Mouse (Mus musculus) forebrain, postnatal 0 days (tissue): ENCODE measurements around the gene Depdc1a. TPM values are rescaled to one million over a fixed set of nuclear protein-coding genes. Genes with fewer than 3 reads are reported as not detected.

Experiments
- ATAC-seq: fragments of 200-750 bp; cut with Nextera tagmentation; 2 replicates; pipeline ENCODE4 v1.8.0; 2017; ENCODE audit warnings: mild to moderate bottlenecking, moderate library complexity
- DNase-seq: peaks from one replicate; pipeline ENCODE4 v3.0.0-alpha.2; 2015
- H3K27ac ChIP-seq: fragments of 300-500 bp; sonication (generic); 2 replicates; pipeline ENCODE4 v1.5.1; 2014; ENCODE audit warnings: low read depth, mild to moderate bottlenecking, antibody characterized with exemption, low read length, moderate library complexity, mixed read lengths
- H3K27me3 ChIP-seq: fragments of 300-500 bp; sonication (generic); 2 replicates; pipeline ENCODE4 v1.6.1; 2014; ENCODE audit warnings: mild to moderate bottlenecking, low read length, mixed read lengths; ENCODE audit not compliant: insufficient read depth
- H3K36me3 ChIP-seq: fragments of 300-500 bp; sonication (generic); 2 replicates; pipeline ENCODE4 v1.6.1; 2014; ENCODE audit warnings: mild to moderate bottlenecking, moderate library complexity; ENCODE audit not compliant: insufficient read depth
- H3K4me1 ChIP-seq: fragments of 300-500 bp; sonication (generic); 2 replicates; pipeline ENCODE4 v1.6.1; 2014; ENCODE audit warnings: antibody characterized with exemption; ENCODE audit not compliant: insufficient read depth
- H3K4me2 ChIP-seq: fragments of 300-500 bp; sonication (generic); 2 replicates; pipeline ENCODE4 v1.6.1; 2014; ENCODE audit warnings: low read depth, mild to moderate bottlenecking, moderate library complexity
- H3K4me3 ChIP-seq: fragments of 300-500 bp; sonication (generic); 2 replicates; pipeline ENCODE4 v1.5.1; 2014; ENCODE audit warnings: low read depth, low read length, mixed read lengths
- H3K9ac ChIP-seq: fragments of 300-500 bp; sonication (generic); 2 replicates; pipeline ENCODE4 v1.6.1; 2014; ENCODE audit warnings: mild to moderate bottlenecking
- H3K9me3 ChIP-seq: fragments of 300-500 bp; sonication (generic); 2 replicates; pipeline ENCODE4 v1.6.1; 2016; ENCODE audit warnings: low read length
- CTCF ChIP-seq: sonication (generic); IDR thresholded peaks from 2 replicates; pipeline ENCODE4 v1.5.1; 2016; ENCODE audit warnings: antibody characterized with exemption, control low read depth, low read depth
- WGBS: fragments of 180-500 bp; shearing (Covaris S2); extraction: QIAGEN DNeasy Blood & Tissue Kit; methylation state at CpG from one replicate; pipeline ENCODE4 v1.1.7; 2014; 5-methylcytosine and 5-hydroxymethylcytosine counted together
- polyA plus RNA-seq: library from polyadenylated mRNA; unstranded; fragments of >200 nt; fragmentation: Nextera tagmentation; extraction: Ambion mirVana; gene quantifications from 2 replicates; pipeline ENCODE4 v1.2.1, GENCODE M21; 2015
- total RNA-seq: library from RNA; depleted of rRNA; stranded (reverse); fragments of >200 nt; gene quantifications from 2 replicates; pipeline ENCODE4 v1.2.3, GENCODE M21; 2014; rRNA removed

The Depdc1a gene
- total and polyA plus RNA-seq, 2 experiments from 2014 or later = 1.7 to 2.6 TPM

GRCm38 (mm10) chr3:159548303-159548702 lies 53.1 kb downstream of the Depdc1a start:
- no peaks in the 10 kb centered on the region for H3K9me3 ChIP-seq
- H3K4me1 ChIP-seq = no peaks in the 10 kb centered on the region
- no peak overlapping the region for H3K27ac ChIP-seq
- no peaks in the 10 kb centered on the region for H3K27me3 ChIP-seq
- WGBS = 77% methylated on average over 3 of the region's 3 CpGs
- ATAC-seq = peak; percentile 55; the same call in 1 of the 2 replicates
- no peak overlapping the region for H3K4me3 ChIP-seq
- H3K9ac ChIP-seq = no peak overlapping the region
- TF ChIP-seq CTCF = peak; percentile 70
- DNase-seq = peak; percentile 77
- H3K4me2 ChIP-seq = no peak overlapping the region
- H3K36me3 ChIP-seq = no peaks in the 10 kb centered on the region

- no peaks in the 10 kb centered on the region for H3K27me3 ChIP-seq
- no peak for TF ChIP-seq CTCF
- H3K4me2 ChIP-seq = no peak overlapping the region
- no peak overlapping the region for H3K27ac ChIP-seq
- H3K9ac ChIP-seq = no peak overlapping the region
- H3K36me3 ChIP-seq = no peaks in the 10 kb centered on the region
- no peaks in the 10 kb centered on the region for H3K4me1 ChIP-seq
- no peak overlapping the region for H3K4me3 ChIP-seq
- ATAC-seq (no peak), DNase-seq (no peak)
- no peaks in the 10 kb centered on the region for H3K9me3 ChIP-seq
Observed at GRCm38 (mm10) chr3:159550224-159550623, 55.0 kb downstream of the Depdc1a start.

Other genes starting within 250 kb of the Depdc1a start
- not detected in 2 replicates for gene Rpe65, start 103.7 kb downstream of the Depdc1a start, total RNA-seq
- not detected in 2 replicates for gene Rpe65, start 103.7 kb downstream of the Depdc1a start, polyA plus RNA-seq